Mouse (Mus musculus) layer of hippocampus, postnatal 14 days (tissue): ENCODE data around the gene Cry2. TPM values are rescaled to one million over a fixed set of nuclear protein-coding genes. Genes with fewer than 3 reads are reported as not detected.

Source experiments
- DNase-seq, 2 experiments: peaks; one replicate each; pipeline ENCODE4 v3.0.0; 2021 to 2022; ENCODE audit warnings: low spot score in 2 of 2, mixed read lengths in 1 of 2
- total RNA-seq, 2 experiments: library from RNA; stranded (reverse); gene quantifications; 2 replicates each; pipeline ENCODE4 v1.2.3; 2021

Cry2 gene
- total RNA-seq, 2 experiments from 2014 or later = 89.0 to 110 TPM

DNA sequence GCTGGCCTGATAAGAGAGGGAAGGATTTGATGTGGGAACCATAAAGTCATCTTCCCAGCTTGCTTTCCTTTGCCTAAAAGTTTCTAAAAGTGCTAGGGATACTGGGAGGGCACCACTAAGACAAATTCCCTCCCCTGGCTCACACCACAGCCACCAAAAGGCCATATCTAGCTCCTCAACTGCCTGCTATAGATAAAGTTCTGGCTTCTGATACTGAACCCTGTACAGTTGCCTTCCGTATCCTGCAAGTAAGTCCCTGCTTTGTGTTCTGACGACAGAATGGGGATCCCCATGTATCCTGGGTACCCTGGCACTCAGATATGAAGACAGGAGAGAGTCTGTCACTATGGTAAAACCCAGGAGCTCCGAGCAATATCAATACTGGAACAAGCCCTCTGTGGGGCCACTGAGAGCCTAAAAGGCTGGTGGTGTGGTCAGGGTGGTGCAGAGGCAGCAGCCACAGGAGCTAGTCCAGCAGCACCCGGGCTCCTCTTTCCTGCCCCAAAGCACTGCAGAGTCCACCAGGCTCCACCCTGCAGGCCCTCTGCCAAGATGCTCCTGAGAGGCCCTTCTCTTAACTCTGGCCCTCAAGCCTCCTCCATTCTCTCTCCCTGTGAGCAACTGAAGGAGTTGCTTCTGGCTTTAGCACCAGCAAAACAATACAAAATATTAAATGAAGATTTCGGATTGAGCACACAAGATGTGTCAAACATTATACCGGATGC, 43.5 kb downstream of the Cry2 start:
- DNase-seq = no peak

- DNase-seq = no peak
These were observed 44.2 kb downstream of the Cry2 start for GRCm38 (mm10) chr2:92389645-92390044.

DNA sequence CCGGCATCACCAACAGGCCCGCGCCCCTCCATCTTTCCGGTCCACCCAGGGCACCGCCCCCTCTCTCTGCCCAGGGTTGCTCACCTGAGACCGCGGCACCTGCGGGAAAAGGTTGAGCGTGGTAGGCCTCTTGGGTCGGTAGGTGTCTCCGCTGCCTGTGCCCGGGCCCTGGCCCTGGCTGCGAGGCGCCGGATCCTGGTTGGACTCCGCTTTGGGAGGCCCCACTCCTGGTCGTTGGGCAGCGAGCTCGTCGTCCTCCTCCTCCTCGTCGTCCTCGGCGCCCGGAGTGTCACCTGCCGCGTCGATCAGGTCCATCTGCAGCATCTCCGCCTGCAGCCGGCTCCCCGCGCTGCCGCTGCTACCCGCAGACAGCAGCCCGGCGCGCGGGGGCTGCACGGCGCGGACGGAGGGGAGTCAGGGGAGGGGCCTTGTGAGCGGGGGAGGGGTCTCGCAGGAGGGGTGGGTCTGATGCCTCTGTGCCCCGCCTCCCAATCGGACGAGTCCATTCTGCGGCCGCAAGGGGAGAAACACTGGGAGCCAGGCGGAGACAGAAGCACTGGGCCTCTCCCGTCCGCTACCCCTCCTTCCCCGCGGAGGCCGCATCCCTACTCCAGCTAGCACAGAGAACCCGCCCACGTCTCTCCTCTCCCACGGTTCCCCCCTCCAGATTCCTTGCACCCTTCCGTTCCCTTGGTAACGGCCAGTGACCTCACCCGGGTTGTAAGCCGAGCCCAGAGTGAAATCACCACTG, 44.8 kb downstream of the Cry2 start:
- peak; percentile 87 to 93 for DNase-seq

GRCm38 (mm10) chr2:92388081-92388517, 45.7 kb downstream of the Cry2 start:
- DNase-seq = no peak

GRCm38 (mm10) chr2:92387646-92388045, 46.2 kb downstream of the Cry2 start:
- no peak for DNase-seq

DNA sequence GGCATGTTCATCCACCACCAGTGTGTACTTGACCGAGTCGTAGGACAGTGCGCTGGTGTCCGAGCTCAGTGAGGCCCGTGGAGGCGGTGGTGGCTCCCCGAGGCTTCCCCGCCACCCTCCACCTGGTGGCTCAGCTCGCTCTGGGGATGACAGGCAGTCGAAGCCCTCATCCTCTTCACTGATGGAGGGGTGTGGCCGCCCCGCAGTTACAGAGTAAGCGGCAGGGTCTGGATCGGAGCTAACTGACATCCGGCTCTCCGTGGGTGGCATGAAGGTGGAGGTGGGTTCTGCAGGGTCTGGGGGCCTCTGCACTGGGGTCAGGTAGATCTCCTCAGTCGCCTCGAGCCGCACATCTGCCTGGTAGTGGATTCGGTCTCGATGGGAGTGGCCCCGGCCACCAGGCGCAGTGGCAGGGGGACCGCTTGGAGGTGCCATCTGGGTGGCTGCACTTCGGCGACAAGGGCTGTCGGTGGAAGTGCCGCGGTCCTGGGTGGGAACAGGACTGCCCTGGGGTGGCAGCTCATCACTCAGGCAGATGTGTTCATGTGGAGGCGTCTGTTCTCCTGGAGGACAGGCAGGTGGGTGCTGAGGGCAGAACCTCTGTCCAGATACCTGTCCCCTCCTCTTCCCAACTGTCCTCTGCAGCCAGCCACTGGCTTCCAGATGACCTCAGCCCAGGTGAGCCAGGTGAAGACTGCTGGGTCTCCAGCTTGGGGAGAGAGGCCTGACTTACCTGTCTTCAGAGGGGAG, 46.8 kb downstream of the Cry2 start:
- DNase-seq = no peak

- no peak for DNase-seq
These were observed 48.5 kb downstream of the Cry2 start for GRCm38 (mm10) chr2:92385113-92386051.

- DNase-seq = no peak
These were observed 49.7 kb downstream of the Cry2 start for GRCm38 (mm10) chr2:92384101-92384500.

DNA sequence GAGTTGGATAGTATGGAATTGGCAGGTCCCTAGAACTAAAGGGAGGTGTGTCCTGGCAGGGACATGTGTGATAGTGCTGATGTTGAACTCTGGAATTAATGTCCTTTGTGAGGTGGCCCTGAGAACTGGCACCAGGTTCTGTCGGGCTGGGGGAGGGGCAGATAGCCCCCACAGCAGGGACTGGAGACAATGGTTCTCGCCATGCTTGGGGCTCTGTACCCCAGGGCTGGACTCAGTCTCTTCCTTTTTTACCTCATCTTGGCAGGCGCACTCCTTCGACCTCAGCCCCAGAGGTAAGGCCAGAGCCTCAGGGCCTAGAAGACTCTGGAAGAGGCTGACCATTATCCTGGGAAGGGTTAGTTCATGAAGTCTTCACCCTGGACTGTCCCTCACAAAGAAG, 51.1 kb downstream of the Cry2 start:
- no peak for DNase-seq

DNA sequence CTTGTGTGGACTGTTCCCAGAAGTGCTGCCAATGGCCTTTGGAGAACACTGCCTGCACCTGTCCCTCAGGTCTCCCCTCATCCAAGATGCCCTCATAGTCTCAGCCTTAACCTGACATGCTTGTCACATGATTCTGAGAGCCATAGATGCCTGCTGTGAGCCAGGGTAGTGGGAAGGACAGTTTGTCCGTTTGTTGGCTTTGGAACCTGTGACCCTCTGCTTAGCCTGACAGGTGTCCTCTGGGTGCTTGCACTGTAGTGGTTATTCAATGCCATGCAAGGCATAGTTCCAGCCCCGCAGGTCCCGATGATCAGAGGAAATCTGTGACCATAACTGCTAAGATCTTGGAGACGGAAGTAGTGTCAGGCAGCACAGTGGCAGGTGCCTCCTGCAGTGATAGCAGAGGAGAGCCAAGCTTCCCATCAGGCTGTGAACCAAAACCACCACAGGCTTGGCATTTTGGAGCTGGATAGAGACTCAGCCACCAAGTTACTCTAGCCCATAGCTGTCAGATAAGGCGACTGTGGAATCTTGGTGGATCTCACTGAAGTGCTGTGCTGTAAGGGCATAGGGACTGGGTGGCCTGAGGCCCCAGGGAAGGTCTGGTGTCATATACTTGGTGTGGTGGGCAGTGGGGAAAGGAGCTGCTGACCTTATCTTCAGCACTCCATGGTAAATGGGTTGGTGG, 51.8 kb downstream of the Cry2 start, which contains the start of gene 1700029I15Rik:
1700029I15Rik (plus strand) TSS at position 638 of the 688 bp plus-strand sequence.
- no peak for DNase-seq

DNA sequence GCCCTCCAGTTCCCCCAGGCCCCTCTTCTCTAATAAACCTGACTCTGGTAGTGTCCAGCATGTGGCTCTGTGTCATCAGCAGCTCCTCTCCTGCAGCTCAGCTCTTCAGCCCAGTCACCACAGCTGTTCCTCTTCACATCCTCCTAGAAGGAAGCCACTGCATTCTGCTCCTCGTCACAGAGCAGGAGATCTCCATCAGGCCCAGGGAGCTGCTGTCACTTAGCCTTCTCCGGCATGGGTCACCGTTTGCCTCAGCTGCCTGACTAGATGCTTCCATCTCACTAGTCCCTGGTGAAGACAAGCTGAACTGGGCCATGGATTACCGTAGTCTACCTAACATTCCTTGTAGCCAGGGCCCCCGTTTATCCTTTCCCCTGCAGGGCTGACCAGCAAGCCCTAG, 52.7 kb downstream of the Cry2 start:
- DNase-seq = no peak

DNA sequence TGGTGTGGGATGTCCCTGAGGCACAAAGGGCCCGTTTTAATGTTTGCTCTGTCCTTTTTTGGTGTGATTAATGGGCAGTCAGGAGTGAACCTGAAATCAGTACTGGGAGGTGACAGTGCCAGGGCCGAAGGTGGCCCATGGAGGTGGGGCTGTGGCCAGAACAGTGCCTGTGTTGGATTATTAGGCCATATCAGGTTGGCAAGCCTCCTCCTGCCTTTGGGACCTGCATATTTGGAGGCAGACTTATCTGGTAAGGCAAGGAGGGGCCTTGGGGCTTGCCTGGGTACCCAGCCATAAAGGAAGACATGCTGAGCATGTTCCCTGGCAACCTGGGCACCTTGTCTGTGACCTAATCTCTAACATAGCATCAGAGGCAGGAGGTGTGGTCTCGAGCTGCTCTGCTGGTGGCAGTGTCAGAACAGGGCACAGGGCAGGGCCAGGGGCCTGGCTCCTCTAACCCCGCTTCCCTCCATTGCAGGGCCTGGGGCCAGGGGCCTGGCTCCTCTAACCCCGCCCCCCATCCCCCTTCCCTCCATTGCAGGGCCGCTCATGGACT, 53.3 kb downstream of the Cry2 start:
- no peak for DNase-seq

DNA sequence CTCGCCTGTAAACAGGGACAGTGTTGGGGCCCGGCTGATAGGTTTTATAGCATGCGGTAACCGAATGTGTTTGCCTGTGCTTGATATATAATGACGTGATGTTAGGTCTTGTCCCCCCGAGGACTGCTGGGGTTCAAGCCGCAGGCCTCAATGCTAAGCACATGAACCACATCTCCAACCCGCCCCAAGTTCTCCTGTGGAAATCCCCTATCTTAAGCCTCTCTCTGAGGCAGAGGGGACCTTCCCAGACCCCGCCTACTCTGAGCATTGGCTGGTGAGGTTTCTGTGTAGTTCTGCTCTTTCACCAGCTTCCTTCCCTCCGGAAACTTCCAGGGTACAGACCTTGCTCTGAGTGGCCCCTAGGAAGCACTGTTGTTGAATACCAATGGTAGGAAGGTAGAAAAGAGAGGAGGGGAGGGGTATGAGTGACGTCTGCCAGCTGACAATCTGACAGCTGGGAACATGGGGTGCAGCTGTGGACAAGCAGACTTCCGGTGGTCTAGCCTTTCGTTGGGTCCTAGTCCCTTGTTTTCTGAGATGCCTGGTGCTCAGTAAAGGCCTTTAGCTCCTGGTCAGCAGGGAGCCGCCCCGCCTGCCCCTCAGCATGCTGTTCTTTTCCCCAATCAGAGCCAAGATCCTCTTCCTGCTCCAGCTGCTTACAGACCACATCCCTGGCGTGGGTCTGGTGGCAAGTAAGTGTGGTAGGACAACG, 53.9 kb downstream of the Cry2 start:
- no peak for DNase-seq

DNA sequence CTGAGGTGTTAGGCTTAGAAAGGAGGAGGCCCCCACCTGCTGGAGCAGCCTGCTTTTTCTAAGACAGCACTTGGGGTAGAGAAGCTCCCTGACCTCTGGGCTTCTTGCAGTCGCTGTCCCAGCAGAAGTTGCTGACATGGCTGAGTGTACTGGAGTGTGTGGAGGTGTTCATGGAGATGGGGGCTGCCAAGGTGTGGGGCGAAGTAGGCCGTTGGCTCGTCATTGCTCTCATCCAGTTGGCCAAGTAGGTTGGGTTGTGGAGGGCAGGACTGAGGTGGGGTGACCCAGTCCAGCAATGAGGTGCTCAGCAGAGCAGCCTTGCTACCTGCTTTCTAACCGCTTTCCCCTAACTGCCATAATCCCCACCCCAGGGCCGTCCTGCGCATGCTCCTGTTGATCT, 56.5 kb downstream of the Cry2 start:
- DNase-seq = no peak

DNA sequence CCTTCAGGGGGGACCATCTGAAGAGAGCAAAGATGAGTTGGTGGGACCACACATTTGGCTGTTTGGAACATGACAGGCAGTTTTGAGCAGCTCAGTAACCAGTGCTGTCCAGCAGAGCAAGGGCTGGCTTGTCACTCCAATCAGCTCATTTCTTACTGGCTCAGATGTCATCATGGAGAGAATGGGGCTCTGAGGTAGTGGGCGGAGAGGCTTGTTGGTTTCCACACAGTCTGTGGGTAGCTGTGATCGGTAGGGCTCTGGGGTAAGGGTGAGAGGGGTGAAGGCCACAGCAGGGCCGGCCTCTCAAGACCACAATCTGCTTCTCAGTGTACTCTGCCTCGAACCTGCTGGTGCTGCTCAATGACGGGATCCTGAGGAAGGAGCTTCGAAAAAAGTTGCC, 57.5 kb downstream of the Cry2 start:
- DNase-seq = no peak

- DNase-seq = no peak
These were observed 58.1 kb downstream of the Cry2 start for GRCm38 (mm10) chr2:92375788-92376187.

GRCm38 (mm10) chr2:92375099-92375623, 58.7 kb downstream of the Cry2 start:
- peak; percentile 92 to 98 for DNase-seq

GRCm38 (mm10) chr2:92374514-92374913, 59.3 kb downstream of the Cry2 start, which contains the start of the genes Pex16 and Large2:
Gene Pex16 (plus strand): TSS chr2:92374676.
Gene Large2 (minus strand): TSS chr2:92374869.
- peak in 1 of 2 experiments; percentile 36 for DNase-seq

GRCm38 (mm10) chr2:92373437-92373813, 60.4 kb downstream of the Cry2 start:
- DNase-seq = no peak
